Mouse (Mus musculus) right cerebral cortex, adult 2 months (tissue): ENCODE measurements around the gene Tmem210.

Experiments
- DNase-seq, 2 experiments: peaks; one replicate each; pipeline ENCODE4 v3.0.0; 2021 to 2022; ENCODE audit warnings: low spot score in 2 of 2

Gene Tmem210

DNA sequence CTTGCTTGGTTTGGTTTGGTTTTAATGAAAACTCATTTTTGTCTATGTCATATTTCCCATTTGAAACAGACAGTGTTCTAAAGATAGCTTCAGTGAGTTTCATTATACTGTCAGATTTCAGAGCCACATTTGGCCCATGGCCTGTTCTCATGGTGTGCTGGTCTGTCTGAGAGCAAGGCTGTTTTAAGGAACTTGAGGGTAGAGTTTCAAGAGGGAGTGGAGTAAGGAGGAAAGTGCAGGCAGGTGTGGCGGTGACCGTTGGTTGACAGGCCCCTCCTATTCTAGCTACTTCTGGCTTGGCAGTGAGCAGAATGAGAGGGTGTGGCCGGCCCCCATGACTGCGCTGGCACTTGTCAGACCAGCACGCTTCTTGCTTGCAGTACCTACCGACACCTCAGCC is 50.4 kb downstream of the Tmem210 start:
- DNase-seq = no peak
